Comparison of ENCODE assay signal across 41 mouse cellular contexts in genomic region chr1:73040691-73041425, GRCm38 (mm10). TPM values are rescaled to one million over a fixed set of nuclear protein-coding genes. Genes with fewer than 3 reads are reported as not detected.
A peak's percentile ranks its signal among the peaks of the same experiment; 100 is the strongest.
DNase-seq lines count a peak whose midpoint lies in the region; ATAC-seq lines count a peak whose summit lies in the region.
"Had no signal": no experiment of that assay in that cellular context is flagged by ENCODE, and none has a peak within 500 bp of the region (broad histone marks: within the 10 kb centered on the region; RNA-seq: fewer than 3 reads in every experiment).

No protein-coding gene starts in this region.

- H3K9ac ChIP-seq in hindbrain, embryonic 11.5 days (ENCODE audit: low read depth, low read length): no peak overlapping the region
- 0 out of 2 replicates have a peak overlapping the region, but pooled peaks have one; percentile 4 for H3K9ac ChIP-seq in liver, embryonic 16.5 days (ENCODE audit: low read depth, low read length)
- H3K9ac ChIP-seq: forebrain, embryonic 15.5 days; hindbrain, embryonic 15.5 days; lung, embryonic 14.5 days; midbrain, embryonic 15.5 days had no signal

- no peaks in the 10 kb centered on the region for H3K36me3 ChIP-seq in hindbrain, embryonic 10.5 days
- H3K36me3 ChIP-seq in hindbrain, embryonic 11.5 days (ENCODE audit: control insufficient read depth, insufficient read depth, low read length): no peaks in the 10 kb centered on the region
- H3K36me3 ChIP-seq in embryonic facial prominence, embryonic 10.5 days (replicated peaks): no peaks in the 10 kb centered on the region
- H3K36me3 ChIP-seq in liver, embryonic 16.5 days (ENCODE audit: control insufficient read depth, insufficient read depth): no peaks in the 10 kb centered on the region
- H3K36me3 ChIP-seq: forebrain, embryonic 15.5 days; hindbrain, embryonic 15.5 days; midbrain, embryonic 10.5 days; midbrain, embryonic 15.5 days had no signal

- peak overlapping the region; percentile 42; the same call in 1 of the 2 replicates for H3K27ac ChIP-seq in hindbrain, embryonic 10.5 days
- no peak overlapping the region for H3K27ac ChIP-seq in hindbrain, embryonic 11.5 days (ENCODE audit: low read depth, low read length)
- 0 out of 2 replicates have a peak overlapping the region, but pooled peaks have one; percentile 5 for H3K27ac ChIP-seq in embryonic facial prominence, embryonic 10.5 days (replicated peaks)
- H3K27ac ChIP-seq in liver, embryonic 16.5 days (ENCODE audit: low read length): peak overlapping the region; percentile 93; the same call in 1 of the 2 replicates
- H3K27ac ChIP-seq: forebrain, embryonic 15.5 days; hindbrain, embryonic 15.5 days; midbrain, embryonic 10.5 days; midbrain, embryonic 15.5 days had no signal

- H3K4me3 ChIP-seq in hindbrain, embryonic 10.5 days: no peak overlapping the region
- no peak overlapping the region for H3K4me3 ChIP-seq in hindbrain, embryonic 11.5 days (ENCODE audit: low read depth, low read length)
- H3K4me3 ChIP-seq in embryonic facial prominence, embryonic 10.5 days: no peak overlapping the region
- H3K4me3 ChIP-seq in liver, embryonic 16.5 days (ENCODE audit: low read depth, low read length): no peak overlapping the region
- H3K4me3 ChIP-seq: forebrain, embryonic 15.5 days; hindbrain, embryonic 15.5 days; midbrain, embryonic 10.5 days; midbrain, embryonic 15.5 days had no signal

- 85% methylated on average over 3 of the region's 3 CpGs for WGBS in hindbrain, embryonic 10.5 days
- 80% methylated on average over 3 of the region's 3 CpGs for whole genome bisulfite sequencing in hindbrain, embryonic 11.5 days
- WGBS in embryonic facial prominence, embryonic 10.5 days: 84% methylated on average over 3 of the region's 3 CpGs
- WGBS in liver, embryonic 16.5 days (ENCODE audit: insufficient replicate concordance): 64% methylated on average over 3 of the region's 3 CpGs

- no peaks in the 10 kb centered on the region for H3K9me3 ChIP-seq in hindbrain, embryonic 10.5 days
- H3K9me3 ChIP-seq in hindbrain, embryonic 11.5 days (ENCODE audit: control insufficient read depth, low read length): no peaks in the 10 kb centered on the region
- no peaks in the 10 kb centered on the region for H3K9me3 ChIP-seq in embryonic facial prominence, embryonic 10.5 days
- H3K9me3 ChIP-seq in liver, embryonic 16.5 days (replicated peaks; ENCODE audit: control insufficient read depth, low read length): no peaks in the 10 kb centered on the region
- H3K9me3 ChIP-seq: forebrain, embryonic 15.5 days; hindbrain, embryonic 15.5 days; midbrain, embryonic 10.5 days; midbrain, embryonic 15.5 days had no signal

- no peak for ATAC-seq in hindbrain, embryonic 11.5 days (ENCODE audit: low FRiP score)
- ATAC-seq in liver, embryonic 16.5 days (ENCODE audit: low read depth): no peak
- ATAC-seq: activated CD4-positive, CD25-positive, alpha-beta regulatory T cell, adult 4 months; forebrain, embryonic 15.5 days; inflammation-experienced regulatory T-cells, adult 6 months; midbrain, embryonic 15.5 days had no signal

- peaks cover 37% of the 10 kb centered on the region for H3K4me1 ChIP-seq in hindbrain, embryonic 10.5 days (replicated peaks)
- no peaks in the 10 kb centered on the region for H3K4me1 ChIP-seq in hindbrain, embryonic 11.5 days (replicated peaks; ENCODE audit: control insufficient read depth, insufficient read depth, low read length)
- H3K4me1 ChIP-seq in embryonic facial prominence, embryonic 10.5 days: peaks cover 31% of the 10 kb centered on the region
- H3K4me1 ChIP-seq in liver, embryonic 16.5 days (ENCODE audit: control insufficient read depth, low read depth, low read length): peaks cover 64% of the 10 kb centered on the region
- H3K4me1 ChIP-seq: forebrain, embryonic 15.5 days; hindbrain, embryonic 15.5 days; midbrain, embryonic 15.5 days had no signal

- no peaks in the 10 kb centered on the region for H3K27me3 ChIP-seq in hindbrain, embryonic 10.5 days (ENCODE audit: insufficient read depth, poor library complexity, severe bottlenecking)
- H3K27me3 ChIP-seq in hindbrain, embryonic 11.5 days (ENCODE audit: control insufficient read depth, insufficient read depth, low read length): no peaks in the 10 kb centered on the region
- H3K27me3 ChIP-seq in embryonic facial prominence, embryonic 10.5 days (replicated peaks; ENCODE audit: low read depth, poor library complexity, severe bottlenecking): no peaks in the 10 kb centered on the region
- no peaks in the 10 kb centered on the region for H3K27me3 ChIP-seq in liver, embryonic 16.5 days (ENCODE audit: control insufficient read depth, insufficient read depth, low read depth, low read length)
- H3K27me3 ChIP-seq: forebrain, embryonic 15.5 days; hindbrain, embryonic 15.5 days; midbrain, embryonic 15.5 days had no signal

- no peak overlapping the region for H3K4me2 ChIP-seq in hindbrain, embryonic 11.5 days (replicated peaks; ENCODE audit: low read depth, low read length)
- no peak overlapping the region for H3K4me2 ChIP-seq in liver, embryonic 16.5 days (ENCODE audit: low read depth, low read length)
- H3K4me2 ChIP-seq: forebrain, embryonic 15.5 days; hindbrain, embryonic 15.5 days; lung, embryonic 14.5 days; midbrain, embryonic 15.5 days had no signal

- DNase-seq in hindbrain, embryonic 10.5 days (ENCODE audit: low spot score): no peak
- DNase-seq in hindbrain, embryonic 11.5 days (ENCODE audit: low spot score): no peak
- DNase-seq in embryonic facial prominence, embryonic 10.5 days (ENCODE audit: low spot score): no peak
- peak; percentile 63 to 70 for DNase-seq in gastrocnemius, adult 8-10 months (ENCODE audit: low spot score in 2 of 2)
- DNase-seq in frontal cortex, postnatal 36 days (ENCODE audit: low spot score in 2 of 2): no peak
- DNase-seq in cerebellum, postnatal 14 days: no peak
- no peak for DNase-seq in retina, embryonic 14.5 days (ENCODE audit: low spot score)
- DNase-seq: adrenal gland, adult 2 months; adrenal gland, postnatal 36 days; B cell, adult 2 months; cerebellum, adult 18-20 months; cerebellum, postnatal 10 days; heart, postnatal 4 days; kidney, adult 11 months; kidney, postnatal 25 days; lung, embryonic 14.5 days; lung, postnatal 14 days; right cerebral cortex, postnatal 4 days had no signal

RNA-seq across cellular contexts. Expression of gene Tnp1, which starts 25.1 kb away (rescaled TPM):
- not detected in 2 replicates for polyA plus RNA-seq in hindbrain, embryonic 10.5 days (2016; fragmentation: Nextera tagmentation; extraction: Ambion mirVana)
- polyA plus RNA-seq in hindbrain, embryonic 11.5 days (2014; fragmentation: Nextera tagmentation; extraction: Ambion mirVana): not detected in 2 replicates
- not detected in 2 replicates for polyA plus RNA-seq in embryonic facial prominence, embryonic 10.5 days (2016; fragmentation: Nextera tagmentation; extraction: Ambion mirVana)
- total RNA-seq in gastrocnemius, adult 8-10 months (2022): not detected
- polyA plus RNA-seq in liver, embryonic 16.5 days (2015; fragmentation: Nextera tagmentation; extraction: Ambion mirVana): not detected in 2 replicates
- total RNA-seq: adrenal gland, adult 2 months; adrenal gland, postnatal 36 days; CH12.LX; ES-E14; heart, postnatal 4 days; layer of hippocampus, adult 18-20 months; layer of hippocampus, postnatal 14 days; left cerebral cortex, adult 8-10 months; left cerebral cortex, postnatal 36 days; neutrophil, adult 5-6 weeks had no signal
- polyA plus RNA-seq: activated CD4-positive, CD25-positive, alpha-beta regulatory T cell, adult 4 months; adrenal gland, adult 2 months; brain, embryonic 14.5 days; embryonic facial prominence, embryonic 11.5 days; forebrain, embryonic 15.5 days; frontal cortex, adult 2 months; heart, embryonic 16.5 days; hindbrain, embryonic 15.5 days; inflammation-experienced regulatory T-cells, adult 6 months; kidney, embryonic 14.5 days; limb, embryonic 14.5 days; lung, embryonic 14.5 days; midbrain, embryonic 10.5 days; midbrain, embryonic 15.5 days; neural tube, embryonic 11.5 days; stomach, embryonic 14.5 days; thymus, postnatal 0 days had no signal

Comparison
In these comparisons a context has a peak if more than half of its experiments do, and no peak if none do; other contexts are left out.
1. DNase-seq: peak in gastrocnemius, adult 8-10 months (2 of 2); none in hindbrain, embryonic 10.5 days (single experiment), hindbrain, embryonic 11.5 days (single experiment), embryonic facial prominence, embryonic 10.5 days (single experiment), frontal cortex, postnatal 36 days (0 of 2), cerebellum, postnatal 14 days (0 of 2) and retina, embryonic 14.5 days (single experiment).